Mouse (Mus musculus): Measurements from ENCODE around the gene Haus4.

DNA sequence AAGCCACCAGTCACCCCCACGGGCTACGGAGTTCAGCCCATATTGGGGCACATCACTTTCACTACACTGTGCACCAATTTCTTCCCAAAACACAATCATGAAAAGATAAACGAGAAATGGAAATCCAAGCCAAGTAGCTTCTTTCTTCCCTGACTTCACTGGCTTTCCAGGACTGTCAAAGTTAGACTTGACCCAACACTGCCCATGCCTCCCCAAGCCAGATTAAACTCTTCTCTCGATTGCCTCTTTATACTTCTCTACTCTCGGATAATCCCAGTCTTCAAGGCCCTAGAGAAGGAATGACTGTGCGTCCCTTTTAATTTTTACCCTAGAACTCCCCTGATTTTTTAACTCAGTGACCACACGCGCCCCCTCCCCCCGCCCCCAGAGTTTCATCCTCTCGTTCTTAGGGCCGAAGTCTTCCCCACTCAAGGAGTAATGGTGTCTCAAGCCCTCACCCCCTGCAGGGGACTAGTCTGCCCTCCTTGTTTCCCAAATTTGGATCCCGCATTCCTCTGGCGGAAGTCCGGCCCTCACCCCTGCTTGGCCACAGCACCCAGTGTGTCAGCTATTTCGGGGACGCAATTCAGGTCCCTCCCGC lies 37.6 kb downstream of the Haus4 start:
- TF ChIP-seq POLR2A (IDR thresholded peaks at IDR 0.05; ENCODE audit: insufficient read depth, low read depth, low read length) = no peak
- no peak for TF ChIP-seq CTCF (IDR thresholded peaks at IDR 0.05)

Data from heart, adult 2 months (tissue).